ENCODE assay signal across 24 mouse cellular contexts in genomic region chr2:172860593-172860992, GRCm38 (mm10).
"Had no signal": no experiment of that assay in that cellular context is flagged by ENCODE, and none has a peak within 500 bp of the region (broad histone marks: within the 10 kb centered on the region; RNA-seq: fewer than 3 reads in every experiment).

No protein-coding gene starts in this region.

- H3K27me3 ChIP-seq: neural tube, embryonic 13.5 days; stomach, embryonic 15.5 days had no signal

- DNase-seq: kidney, postnatal 14 days; kidney, postnatal 4 days; liver; lung, adult 18-20 months; lung, postnatal 10 days; lung, postnatal 36 days; retina, postnatal 1 day; right cerebral cortex, postnatal 25 days; spleen, adult 18-20 months; thymus, adult 2 months; thymus, postnatal 14 days; thymus, postnatal 4 days had no signal

- H3K4me3 ChIP-seq: limb, embryonic 10.5 days; limb, embryonic 13.5 days; liver, embryonic 12.5 days; liver, embryonic 15.5 days; lung, embryonic 15.5 days; megakaryocyte, embryonic 14.5 days; midbrain, embryonic 10.5 days; midbrain, embryonic 13.5 days; myocyte; neural tube, embryonic 13.5 days; stomach, embryonic 15.5 days had no signal

- ATAC-seq: liver, embryonic 12.5 days; midbrain, embryonic 13.5 days; midbrain, embryonic 16.5 days had no signal

- H3K9ac ChIP-seq: liver, embryonic 12.5 days; liver, embryonic 15.5 days; lung, embryonic 15.5 days; midbrain, embryonic 13.5 days; neural tube, embryonic 13.5 days; stomach, embryonic 15.5 days had no signal

- H3K27ac ChIP-seq: limb, embryonic 13.5 days; liver, embryonic 12.5 days; liver, embryonic 15.5 days; lung, embryonic 15.5 days; midbrain, embryonic 10.5 days; midbrain, embryonic 13.5 days; neural tube, embryonic 13.5 days; stomach, embryonic 15.5 days had no signal

- H3K36me3 ChIP-seq: limb, embryonic 13.5 days; liver, embryonic 12.5 days; liver, embryonic 15.5 days; lung, embryonic 15.5 days; midbrain, embryonic 10.5 days; midbrain, embryonic 13.5 days; neural tube, embryonic 13.5 days; stomach, embryonic 15.5 days had no signal

- H3K4me2 ChIP-seq: limb, embryonic 13.5 days; liver, embryonic 12.5 days; liver, embryonic 15.5 days; lung, embryonic 15.5 days; midbrain, embryonic 13.5 days; neural tube, embryonic 13.5 days; stomach, embryonic 15.5 days had no signal

- H3K4me1 ChIP-seq: liver, embryonic 15.5 days; megakaryocyte, embryonic 14.5 days had no signal

- H3K9me3 ChIP-seq: liver, embryonic 12.5 days; liver, embryonic 15.5 days; lung, embryonic 15.5 days; midbrain, embryonic 10.5 days; midbrain, embryonic 13.5 days; neural tube, embryonic 13.5 days; stomach, embryonic 15.5 days had no signal
